Mouse (Mus musculus): ENCODE data around the gene Gnpat.

- TF ChIP-seq POLR2A (IDR thresholded peaks at IDR 0.05; ENCODE audit: insufficient read depth, low read depth, low read length) = no peak
- no peak for TF ChIP-seq CTCF (IDR thresholded peaks at IDR 0.05; ENCODE audit: insufficient read depth, low read depth, low read length)
Measured at GRCm38 (mm10) chr8:124917741-124918484, 55.1 kb downstream of the Gnpat start.

All from olfactory bulb, adult 2 months (tissue).